Mouse (Mus musculus): ENCODE results near the gene Junb.
A peak's percentile ranks its signal among the peaks of the same experiment; 100 is the strongest.

Gene Junb

GRCm38 (mm10) chr8:84978248-84978940 is at the start of gene Junb:
Gene Junb, minus strand, starts transcription at chr8:84978718.
- peak; percentile 87 for DNase-seq (ENCODE audit: low read depth, low spot score)

- no peak for DNase-seq (ENCODE audit: low read depth, low spot score)
Measured at GRCm38 (mm10) chr8:85027922-85028321, 49.4 kb upstream of the Junb start.

- DNase-seq (ENCODE audit: low read depth, low spot score) = no peak
Measured at GRCm38 (mm10) chr8:85027516-85027855, 49.0 kb upstream of the Junb start.

- DNase-seq (ENCODE audit: low read depth, low spot score) = peak; percentile 94
Measured at GRCm38 (mm10) chr8:85026670-85027515, 48.4 kb upstream of the Junb start, which contains the start of gene Trir. Gene Trir, plus strand, starts transcription at chr8:85026823.

DNA sequence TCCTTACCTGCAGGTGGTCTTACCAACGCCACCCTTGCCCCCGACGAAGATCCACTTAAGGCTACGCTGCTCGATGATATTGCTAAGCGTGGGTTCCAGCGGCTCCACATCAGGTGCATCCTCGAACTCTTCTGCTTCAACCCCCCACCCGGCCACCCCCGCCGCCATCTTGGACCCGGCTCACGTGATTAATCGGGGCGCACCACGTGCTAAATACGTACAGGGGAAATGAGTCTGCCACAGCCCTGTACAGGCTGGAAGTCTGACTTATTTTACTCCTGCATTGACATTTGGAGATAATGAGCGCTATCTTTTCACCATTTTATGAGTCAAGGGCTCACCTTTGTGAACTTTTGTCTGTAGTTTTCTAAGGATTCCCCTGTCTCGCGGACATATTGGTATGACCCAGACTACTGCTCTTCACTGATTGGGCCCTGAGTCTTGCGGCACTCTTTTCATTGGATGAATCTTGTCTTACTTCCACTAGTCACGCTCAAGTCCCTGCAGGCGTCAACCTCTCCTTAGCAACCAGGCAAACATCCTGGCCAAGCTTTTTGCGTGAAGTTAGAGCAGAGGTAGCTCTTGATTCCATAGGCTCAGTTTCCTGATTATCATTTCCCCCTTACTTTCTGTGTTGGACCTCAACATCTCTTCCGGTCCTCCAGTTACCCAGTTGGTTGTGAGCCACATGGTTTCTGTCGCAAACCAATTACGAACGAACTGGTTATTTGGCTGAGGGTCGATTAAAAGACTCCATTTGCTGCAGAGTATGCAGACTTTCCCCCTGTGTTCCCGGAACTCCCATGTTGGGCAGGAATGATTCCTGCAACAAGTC is 46.8 kb upstream of the Junb start, which contains the start of gene Asna1:
Gene Asna1, minus strand, starts transcription at position 184 of the 835 bp plus-strand sequence.
- DNase-seq (ENCODE audit: low read depth, low spot score) = peak; percentile 86

GRCm38 (mm10) chr8:85023846-85024245 is 45.3 kb upstream of the Junb start:
- no peak for DNase-seq (ENCODE audit: low read depth, low spot score)

GRCm38 (mm10) chr8:85021514-85022055 is 43.1 kb upstream of the Junb start:
- DNase-seq (ENCODE audit: low read depth, low spot score) = no peak

GRCm38 (mm10) chr8:85017209-85017608 is 38.7 kb upstream of the Junb start:
- no peak for DNase-seq (ENCODE audit: low read depth, low spot score)

- DNase-seq (ENCODE audit: low read depth, low spot score) = no peak
Measured at GRCm38 (mm10) chr8:85016724-85017123, 38.2 kb upstream of the Junb start.

DNA sequence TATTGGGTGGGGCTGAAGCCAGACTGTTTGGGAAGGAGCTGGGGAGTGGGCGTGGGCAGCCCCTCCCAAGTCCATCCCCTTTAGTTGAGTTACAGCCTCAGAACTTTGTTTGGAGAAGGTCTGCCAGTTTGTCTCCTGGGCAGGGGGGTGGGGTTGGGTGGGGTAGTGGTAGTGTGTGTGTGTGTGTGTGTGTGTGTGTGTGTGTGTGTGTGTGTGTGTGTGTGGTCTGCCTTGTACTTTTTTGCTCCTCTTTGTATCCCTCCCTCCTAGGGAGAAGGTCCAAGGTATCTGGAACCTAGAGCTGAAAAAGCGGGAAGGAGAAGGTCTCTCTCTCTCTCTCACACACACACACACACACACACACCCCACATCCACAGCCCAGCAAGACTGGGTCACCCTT is 35.9 kb upstream of the Junb start, which contains the start of gene Best2:
Gene Best2, minus strand, starts transcription at position 101 of the 400 bp plus-strand sequence.
- no peak for DNase-seq (ENCODE audit: low read depth, low spot score)

DNA sequence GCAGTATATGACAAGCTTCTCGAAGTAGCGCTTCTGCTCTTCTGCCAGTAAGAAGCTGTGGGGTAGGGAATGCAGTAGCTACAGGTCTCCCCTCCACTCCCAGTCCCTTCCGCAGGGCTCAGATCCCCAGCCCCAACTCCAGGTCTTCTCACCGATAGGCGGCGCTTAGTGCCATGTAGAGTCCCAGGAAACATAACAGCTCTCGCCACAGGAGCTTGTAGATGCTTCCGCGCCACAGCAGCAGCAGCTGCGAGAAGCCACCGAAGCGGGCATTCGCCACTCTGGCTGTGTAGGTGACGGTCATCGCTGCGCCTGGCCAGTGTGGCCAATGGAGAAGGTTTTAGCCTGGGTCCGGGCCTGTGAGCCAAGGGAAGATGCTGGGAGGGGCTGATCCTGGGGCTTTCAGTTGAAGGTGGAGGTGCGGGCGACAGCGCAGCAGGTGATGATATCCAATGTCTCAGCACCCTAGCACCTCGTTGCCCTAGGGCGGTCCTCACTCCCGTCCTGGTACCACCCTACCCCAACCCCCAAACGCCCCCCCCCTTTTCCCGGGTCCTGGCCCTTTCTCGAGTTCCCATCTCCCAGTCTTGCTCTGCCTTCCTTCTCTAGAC is 34.8 kb upstream of the Junb start:
- no peak for DNase-seq (ENCODE audit: low read depth, low spot score)

- no peak for DNase-seq (ENCODE audit: low read depth, low spot score)
Measured at GRCm38 (mm10) chr8:85011242-85011641, 32.7 kb upstream of the Junb start.

DNA sequence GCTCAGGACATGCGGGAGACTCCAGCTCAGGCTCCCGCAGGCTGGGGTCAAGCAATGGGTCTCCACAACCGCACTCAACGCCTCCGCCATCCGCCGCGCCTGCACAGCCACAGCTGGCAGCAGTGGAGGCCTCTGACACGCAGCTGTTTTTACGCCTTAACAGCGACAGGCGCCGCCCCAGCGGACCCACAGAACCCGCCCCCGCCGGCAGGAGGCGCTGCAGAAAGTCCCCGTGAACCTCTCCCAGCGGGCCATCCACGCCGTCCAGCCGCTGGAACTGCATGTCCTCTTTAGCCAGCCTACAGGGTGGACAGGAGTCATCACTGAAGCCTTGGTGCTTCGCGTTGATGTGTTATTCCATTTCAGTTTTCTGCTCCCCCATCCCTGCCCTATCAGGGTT is 29.2 kb upstream of the Junb start:
- DNase-seq (ENCODE audit: low read depth, low spot score) = no peak

DNA sequence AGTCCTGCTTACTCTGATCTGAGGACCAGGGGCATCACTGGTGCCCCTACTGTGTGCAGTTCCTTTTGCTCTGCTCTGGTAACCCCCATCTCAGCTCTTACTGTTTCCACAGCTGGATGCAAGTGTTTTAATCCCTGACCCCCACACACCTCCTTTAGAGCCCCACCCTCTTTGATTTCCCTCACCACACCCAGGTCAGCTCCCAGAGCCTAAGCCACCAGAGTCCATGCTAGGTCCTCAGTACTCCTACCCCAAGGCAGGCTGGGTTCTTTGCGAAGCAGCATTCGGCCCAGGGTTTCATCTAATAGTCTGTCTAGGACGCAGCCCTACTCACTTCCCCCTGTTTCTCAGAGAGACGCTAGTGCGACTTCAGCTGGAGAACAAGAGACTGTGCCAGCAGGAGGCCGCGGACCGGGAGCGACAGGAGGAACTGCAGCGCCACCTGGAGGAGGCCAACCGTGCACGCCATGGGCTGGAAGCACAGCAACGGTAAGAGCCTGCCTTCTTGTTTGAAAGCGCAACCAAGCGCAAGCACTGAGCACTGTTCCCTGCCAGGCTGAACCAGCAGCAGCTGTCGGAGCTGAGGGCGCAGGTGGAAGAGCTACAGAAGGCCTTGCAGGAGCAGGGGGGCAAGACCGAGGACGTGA is 19.3 kb upstream of the Junb start:
- no peak for DNase-seq (ENCODE audit: low read depth, low spot score)

- no peak for DNase-seq (ENCODE audit: low read depth, low spot score)
Measured at GRCm38 (mm10) chr8:84996978-84997377, 18.5 kb upstream of the Junb start.

DNA sequence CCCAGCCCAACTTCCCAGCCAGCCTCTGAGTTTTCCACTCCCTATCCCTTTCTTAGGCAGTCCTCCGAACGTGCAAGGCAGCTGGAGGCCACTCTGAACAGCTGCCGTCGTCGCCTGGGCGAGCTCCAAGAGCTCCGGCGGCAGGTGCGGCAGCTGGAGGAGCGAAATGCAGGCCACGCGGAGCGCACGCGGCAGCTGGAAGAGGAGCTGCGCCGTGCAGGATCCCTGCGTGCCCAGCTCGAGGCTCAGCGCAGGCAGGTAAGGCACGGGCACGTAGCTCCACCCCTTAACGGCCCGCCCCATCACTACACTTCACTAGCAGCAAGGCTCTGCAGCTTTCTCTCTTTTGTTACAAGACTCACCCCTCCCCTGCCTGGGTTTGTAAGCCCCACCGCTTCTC is 17.2 kb upstream of the Junb start:
- DNase-seq (ENCODE audit: low read depth, low spot score) = no peak

DNA sequence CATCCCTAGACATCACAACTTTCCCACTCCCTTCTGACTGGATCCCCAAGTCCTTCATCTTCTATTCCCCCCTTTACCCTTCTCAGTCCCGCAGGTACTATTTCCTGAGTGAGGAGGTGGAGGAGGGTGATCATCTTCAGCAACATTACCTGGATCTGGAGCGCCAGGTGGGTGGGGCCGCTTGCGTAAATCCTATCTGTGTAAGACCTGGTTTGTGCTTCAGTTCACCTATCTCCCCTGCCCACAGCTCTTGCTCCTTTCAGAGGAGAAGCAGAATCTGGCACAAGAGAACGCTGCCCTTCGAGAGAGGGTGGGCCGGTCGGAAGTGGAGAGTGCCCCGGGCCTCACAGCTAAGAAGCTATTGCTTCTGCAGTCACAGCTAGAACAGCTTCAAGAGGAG is 15.9 kb upstream of the Junb start:
- no peak for DNase-seq (ENCODE audit: low read depth, low spot score)

DNA sequence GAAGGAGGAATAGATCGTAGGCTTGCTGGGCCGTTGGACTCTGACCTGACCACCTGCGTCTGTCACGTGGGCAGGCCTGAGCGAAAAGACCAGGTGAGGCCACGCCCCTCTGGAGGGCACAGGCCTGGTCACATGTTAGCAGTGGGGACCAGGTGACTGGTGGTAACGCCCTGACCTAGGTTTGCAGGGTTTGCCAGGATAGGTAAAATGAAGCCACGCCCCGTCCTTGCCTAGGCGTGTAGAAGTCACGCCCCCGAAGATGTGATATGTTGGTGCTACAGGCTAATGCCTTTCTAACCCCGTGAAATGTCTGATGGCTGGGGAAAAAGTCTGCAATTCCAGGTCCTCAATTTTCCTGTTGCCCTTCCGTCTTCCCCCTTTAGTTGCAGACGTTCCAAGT is 12.3 kb upstream of the Junb start:
- no peak for DNase-seq (ENCODE audit: low read depth, low spot score)

- peak; percentile 95 for DNase-seq (ENCODE audit: low read depth, low spot score)
Measured at GRCm38 (mm10) chr8:84990349-84990748, 11.8 kb upstream of the Junb start, which contains the start of gene Hook2. Gene Hook2, plus strand, starts transcription at chr8:84990603.

GRCm38 (mm10) chr8:84989810-84990209 is 11.3 kb upstream of the Junb start:
- DNase-seq (ENCODE audit: low read depth, low spot score) = no peak

DNA sequence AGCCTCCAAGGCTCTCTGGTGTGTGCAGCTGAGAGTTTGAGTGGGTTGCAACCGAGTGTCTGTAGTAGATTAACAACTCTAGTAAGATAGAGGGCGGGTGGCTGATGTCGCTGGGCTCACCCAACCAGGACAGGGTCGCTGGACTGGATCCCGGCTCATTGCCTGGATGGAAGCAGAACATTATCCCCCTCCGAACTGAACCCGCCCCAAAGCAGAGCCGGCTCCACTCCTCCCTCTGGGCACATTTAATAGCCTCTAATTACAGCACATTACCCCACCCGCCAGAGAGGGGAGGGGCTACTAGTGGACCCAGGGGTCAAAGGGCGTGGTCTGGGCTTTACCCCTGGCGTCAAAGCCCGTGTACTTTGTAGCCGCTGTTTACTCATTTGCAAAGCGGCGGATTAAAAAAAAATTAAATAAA is 10.8 kb upstream of the Junb start:
- DNase-seq (ENCODE audit: low read depth, low spot score) = no peak
